Comparison of ENCODE assay signal across 34 mouse cellular contexts in the genomic region with DNA sequence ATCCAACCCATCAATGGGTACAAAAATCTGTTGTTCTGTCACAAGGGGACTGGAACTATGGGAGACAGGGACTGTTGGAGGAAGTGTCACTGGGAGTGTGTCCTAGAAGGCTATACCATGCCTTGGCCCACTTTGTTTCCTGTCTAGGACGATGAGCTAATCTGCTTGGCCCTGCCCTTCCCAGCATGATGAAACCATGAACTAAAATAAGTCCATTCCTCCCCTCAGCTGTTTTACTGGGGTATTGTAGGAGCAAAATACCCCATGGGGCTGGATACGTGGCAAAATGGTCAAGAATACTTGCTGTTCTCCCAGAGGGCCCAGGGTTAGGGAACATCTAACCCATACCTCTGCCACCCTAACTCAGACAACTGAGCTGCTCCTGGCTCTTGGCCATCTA. TPM values are rescaled to one million over a fixed set of nuclear protein-coding genes. Genes with fewer than 3 reads are reported as not detected.
A peak's percentile ranks its signal among the peaks of the same experiment; 100 is the strongest.
DNase-seq lines count a peak whose midpoint lies in the region; ATAC-seq and TF ChIP-seq lines count a peak whose summit lies in the region.
"Had no signal": no experiment of that assay in that cellular context is flagged by ENCODE, and none has a peak within 500 bp of the region (broad histone marks: within the 10 kb centered on the region; RNA-seq: fewer than 3 reads in every experiment).

No protein-coding gene starts in this region.

- 71% methylated on average over 2 of the region's 2 CpGs for WGBS in intestine, embryonic 15.5 days
- WGBS in intestine, postnatal 0 days: 77% methylated on average over 2 of the region's 2 CpGs
- 47% methylated on average over 2 of the region's 2 CpGs for WGBS in lung, postnatal 0 days

- no peaks in the 10 kb centered on the region for H3K36me3 ChIP-seq in intestine, embryonic 15.5 days
- no peaks in the 10 kb centered on the region for H3K36me3 ChIP-seq in intestine, postnatal 0 days (ENCODE audit: control insufficient read depth, insufficient read depth)
- H3K36me3 ChIP-seq in lung, postnatal 0 days (ENCODE audit: insufficient read depth, low read length): no peaks in the 10 kb centered on the region
- H3K36me3 ChIP-seq: embryonic facial prominence, embryonic 12.5 days; embryonic facial prominence, embryonic 15.5 days; G1E; hindbrain, embryonic 12.5 days; hindbrain, embryonic 15.5 days had no signal

- no peaks in the 10 kb centered on the region for H3K9me3 ChIP-seq in intestine, embryonic 15.5 days
- no peaks in the 10 kb centered on the region for H3K9me3 ChIP-seq in intestine, postnatal 0 days (ENCODE audit: control insufficient read depth)
- H3K9me3 ChIP-seq in lung, postnatal 0 days (ENCODE audit: low read length): no peaks in the 10 kb centered on the region
- H3K9me3 ChIP-seq: embryonic facial prominence, embryonic 12.5 days; embryonic facial prominence, embryonic 15.5 days; hindbrain, embryonic 12.5 days; hindbrain, embryonic 15.5 days had no signal

- peak; percentile 67 for DNase-seq in lung, postnatal 0 days (ENCODE audit: low spot score)
- no peak for DNase-seq in lung, postnatal 10 days
- no peak for DNase-seq in adrenal gland, postnatal 4 days (ENCODE audit: low spot score in 2 of 2)
- DNase-seq: adrenal gland, postnatal 10 days; adrenal gland, postnatal 36 days; B cell, adult 2 months; cerebellum, adult 11 months; cerebellum, adult 2 months; cerebellum, adult 9-11 months; cerebellum, postnatal 25 days; forebrain, postnatal 0 days; gastrocnemius, adult 2 months; gastrocnemius, postnatal 36 days; heart, adult 11 months had no signal

- no peaks in the 10 kb centered on the region for H3K27me3 ChIP-seq in intestine, embryonic 15.5 days (replicated peaks)
- no peaks in the 10 kb centered on the region for H3K27me3 ChIP-seq in intestine, postnatal 0 days (replicated peaks; ENCODE audit: control insufficient read depth, insufficient read depth, low read length)
- H3K27me3 ChIP-seq in lung, postnatal 0 days (replicated peaks; ENCODE audit: insufficient read depth, low read length): no peaks in the 10 kb centered on the region
- H3K27me3 ChIP-seq: embryonic facial prominence, embryonic 12.5 days; embryonic facial prominence, embryonic 15.5 days; Patski had no signal

- H3K4me3 ChIP-seq in intestine, embryonic 15.5 days (replicated peaks): no peak overlapping the region
- H3K4me3 ChIP-seq in intestine, postnatal 0 days (ENCODE audit: low read depth, low read length): no peak overlapping the region
- no peak overlapping the region for H3K4me3 ChIP-seq in lung, postnatal 0 days (ENCODE audit: low read depth, low read length)
- H3K4me3 ChIP-seq: embryonic facial prominence, embryonic 12.5 days; embryonic facial prominence, embryonic 15.5 days; gastrocnemius, adult 2 months; hindbrain, embryonic 12.5 days; hindbrain, embryonic 15.5 days had no signal

- H3K27ac ChIP-seq in intestine, embryonic 15.5 days: 0 out of 2 replicates have a peak overlapping the region, but pooled peaks have one; percentile 8
- no peak overlapping the region for H3K27ac ChIP-seq in intestine, postnatal 0 days (ENCODE audit: low read depth, low read length)
- peak overlapping the region; percentile 22; the same call in 1 of the 2 replicates for H3K27ac ChIP-seq in lung, postnatal 0 days (ENCODE audit: low read length)
- H3K27ac ChIP-seq: embryonic facial prominence, embryonic 12.5 days; embryonic facial prominence, embryonic 15.5 days; gastrocnemius, adult 2 months; hindbrain, embryonic 12.5 days; hindbrain, embryonic 15.5 days had no signal

- TF ChIP-seq EP300 in lung, postnatal 0 days (IDR thresholded peaks at IDR 0.05): peak; percentile 60; the same call in 1 of the 2 replicates

- no peak for ATAC-seq in intestine, embryonic 15.5 days
- ATAC-seq in intestine, postnatal 0 days: no peak
- ATAC-seq in lung, postnatal 0 days: peak; percentile 69
- ATAC-seq in megakaryocyte, adult 5-6 weeks (ENCODE audit: poor library complexity, severe bottlenecking): peak; percentile 43
- ATAC-seq: forebrain, embryonic 14.5 days; forebrain, postnatal 0 days; Patski had no signal

- no peak overlapping the region for H3K4me2 ChIP-seq in intestine, embryonic 15.5 days (replicated peaks)
- no peak overlapping the region for H3K4me2 ChIP-seq in intestine, postnatal 0 days (replicated peaks; ENCODE audit: low read depth)
- H3K4me2 ChIP-seq in lung, postnatal 0 days (replicated peaks; ENCODE audit: low read depth, low read length): no peak overlapping the region
- H3K4me2 ChIP-seq: embryonic facial prominence, embryonic 12.5 days; embryonic facial prominence, embryonic 15.5 days; heart, embryonic 11.5 days; hindbrain, embryonic 12.5 days; hindbrain, embryonic 15.5 days had no signal

- TF ChIP-seq CTCF in intestine, postnatal 0 days (IDR thresholded peaks at IDR 0.05; ENCODE audit: low read depth): no peak
- TF ChIP-seq CTCF in lung, postnatal 0 days (IDR thresholded peaks at IDR 0.05): no peak

- peaks cover 13% of the 10 kb centered on the region for H3K4me1 ChIP-seq in intestine, embryonic 15.5 days (replicated peaks)
- peaks cover 9% of the 10 kb centered on the region; the same call in 1 of the 2 replicates for H3K4me1 ChIP-seq in intestine, postnatal 0 days (replicated peaks; ENCODE audit: control insufficient read depth, insufficient read depth, low read length)
- H3K4me1 ChIP-seq in lung, postnatal 0 days (ENCODE audit: insufficient read depth, low read depth, low read length): peaks cover 17% of the 10 kb centered on the region; the same call in 1 of the 2 replicates

- H3K9ac ChIP-seq in intestine, embryonic 15.5 days: no peak overlapping the region
- no peak overlapping the region for H3K9ac ChIP-seq in intestine, postnatal 0 days (ENCODE audit: low read depth, low read length)
- no peak overlapping the region for H3K9ac ChIP-seq in lung, postnatal 0 days (replicated peaks; ENCODE audit: low read depth)
- H3K9ac ChIP-seq: embryonic facial prominence, embryonic 12.5 days; embryonic facial prominence, embryonic 15.5 days; forebrain, postnatal 0 days; hindbrain, embryonic 12.5 days; hindbrain, embryonic 15.5 days had no signal

RNA-seq across cellular contexts. Expression of gene Bdkrb2, which starts 15.0 kb away (rescaled TPM):
- 4.5 and 4.6 TPM in 2 replicates for polyA plus RNA-seq in intestine, embryonic 15.5 days (2015; fragmentation: Nextera tagmentation; extraction: Ambion mirVana)
- polyA plus RNA-seq in intestine, postnatal 0 days (2015; fragmentation: Nextera tagmentation; extraction: Ambion mirVana): 3.8 and 4.4 TPM in 2 replicates
- polyA plus RNA-seq in lung, postnatal 0 days (2015; fragmentation: Nextera tagmentation; extraction: Ambion mirVana): 2.1 and 2.5 TPM in 2 replicates
- not detected in 2 replicates for total RNA-seq in megakaryocyte, adult 5-6 weeks (2015)
- not detected in 2 replicates for total RNA-seq in megakaryocyte, adult 5-6 weeks (2017)
- 10 to 100 TPM in 1 of 2 experiments, 1 to 10 TPM in 1; 9.6 to 10.7 TPM for total RNA-seq in adrenal gland, postnatal 4 days (2021)
- total RNA-seq: CH12.LX; common myeloid progenitor, adult 5-6 weeks; hematopoietic stem cell, adult 5-6 weeks had no signal

RNA-seq across cellular contexts. Expression of gene Bdkrb1, which starts 54.9 kb away (rescaled TPM):
- polyA plus RNA-seq in intestine, embryonic 15.5 days (2015; fragmentation: Nextera tagmentation; extraction: Ambion mirVana): 0.31 and 0.37 TPM in 2 replicates
- polyA plus RNA-seq in intestine, postnatal 0 days (2015; fragmentation: Nextera tagmentation; extraction: Ambion mirVana): 0.40 and 0.58 TPM in 2 replicates
- 0.26 and 0.37 TPM in 2 replicates for polyA plus RNA-seq in lung, postnatal 0 days (2015; fragmentation: Nextera tagmentation; extraction: Ambion mirVana)
- not detected in 2 replicates for total RNA-seq in megakaryocyte, adult 5-6 weeks (2015)
- total RNA-seq in megakaryocyte, adult 5-6 weeks (2017): not detected in 2 replicates
- not detected for total RNA-seq in adrenal gland, postnatal 4 days (2021)
- total RNA-seq: adrenal gland, postnatal 10 days; adrenal gland, postnatal 36 days; common myeloid progenitor, adult 5-6 weeks; forebrain, postnatal 0 days; G1E; heart, adult 8-10 months; heart, postnatal 25 days; hematopoietic stem cell, adult 5-6 weeks had no signal
- polyA plus RNA-seq: cerebellum, adult 2 months; embryonic facial prominence, embryonic 12.5 days; forebrain, embryonic 11.5 days; forebrain, embryonic 14.5 days; frontal cortex, adult 2 months; G1E; heart, embryonic 11.5 days; heart, embryonic 14.5 days; heart, postnatal 0 days; hindbrain, embryonic 12.5 days had no signal

Comparison
In these comparisons a context has a peak if more than half of its experiments do, and no peak if none do; other contexts are left out.
1. ATAC-seq: peak in lung, postnatal 0 days (single experiment) and megakaryocyte, adult 5-6 weeks (single experiment); none in intestine, embryonic 15.5 days (single experiment) and intestine, postnatal 0 days (single experiment).